ENCODE assay signal across 17 mouse cellular contexts in the genomic region with DNA sequence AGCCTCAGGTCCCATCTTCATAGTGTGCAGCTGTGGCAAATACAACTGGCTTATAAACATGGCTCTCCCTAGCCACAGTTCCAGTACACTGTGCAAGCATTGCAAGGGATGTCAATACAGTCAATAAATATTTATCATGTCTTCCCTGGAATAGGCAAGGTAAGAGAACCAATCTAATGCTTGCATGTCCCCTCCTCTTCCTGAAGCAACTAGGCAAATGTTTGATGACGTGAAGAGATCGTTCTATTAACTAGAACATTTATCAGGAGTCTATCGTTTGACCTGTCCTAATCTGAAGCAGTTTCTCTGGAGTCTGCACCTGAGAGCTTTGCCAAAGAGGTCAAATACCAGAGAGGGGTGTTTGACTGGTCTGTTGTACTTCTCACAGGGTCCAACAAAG.
"Had no signal": no experiment of that assay in that cellular context is flagged by ENCODE, and none has a peak within 500 bp of the region (broad histone marks: within the 10 kb centered on the region; RNA-seq: fewer than 3 reads in every experiment).

No protein-coding gene starts in this region.

- H3K36me3 ChIP-seq: lung, embryonic 15.5 days; midbrain, embryonic 13.5 days; midbrain, embryonic 15.5 days; neural tube, embryonic 12.5 days; stomach, embryonic 15.5 days had no signal

- H3K9ac ChIP-seq: lung, embryonic 15.5 days; midbrain, embryonic 13.5 days; midbrain, embryonic 15.5 days; neural tube, embryonic 12.5 days; stomach, embryonic 15.5 days had no signal

- H3K4me3 ChIP-seq: lung, embryonic 15.5 days; megakaryocyte, embryonic 14.5 days; midbrain, embryonic 13.5 days; midbrain, embryonic 15.5 days; neural tube, embryonic 12.5 days; stomach, embryonic 15.5 days had no signal

- H3K9me3 ChIP-seq: lung, embryonic 15.5 days; megakaryocyte, embryonic 14.5 days; midbrain, embryonic 13.5 days; midbrain, embryonic 15.5 days; neural tube, embryonic 12.5 days; stomach, embryonic 15.5 days had no signal

- H3K27me3 ChIP-seq: lung, embryonic 15.5 days; midbrain, embryonic 13.5 days; midbrain, embryonic 15.5 days; neural tube, embryonic 12.5 days; stomach, embryonic 15.5 days had no signal

- H3K27ac ChIP-seq: lung, embryonic 15.5 days; macrophage; midbrain, embryonic 13.5 days; midbrain, embryonic 15.5 days; neural tube, embryonic 12.5 days; stomach, embryonic 15.5 days; stomach, postnatal 0 days had no signal

- ATAC-seq: lung, postnatal 0 days; midbrain, embryonic 13.5 days; midbrain, embryonic 15.5 days had no signal

- DNase-seq: lung, adult 2 months; lung, postnatal 14 days; lung, postnatal 36 days; right cerebral cortex, postnatal 14 days; thymus, adult 2 months; thymus, postnatal 25 days; thymus, postnatal 4 days had no signal

- H3K4me2 ChIP-seq: lung, embryonic 15.5 days; midbrain, embryonic 11.5 days; midbrain, embryonic 13.5 days; midbrain, embryonic 15.5 days; neural tube, embryonic 12.5 days; stomach, embryonic 15.5 days had no signal

- H3K4me1 ChIP-seq: lung, embryonic 15.5 days; megakaryocyte, embryonic 14.5 days; midbrain, embryonic 13.5 days; midbrain, embryonic 15.5 days; neural tube, embryonic 12.5 days; stomach, embryonic 15.5 days had no signal
